Mouse (Mus musculus): ENCODE measurements at regions not wholly inside any gene's neighbourhood (a gene's known extent, or its start where the extent isn't known, plus 50 kb on each side); places are given as distances from the start of the nearest gene placed in this dataset.

DNA sequence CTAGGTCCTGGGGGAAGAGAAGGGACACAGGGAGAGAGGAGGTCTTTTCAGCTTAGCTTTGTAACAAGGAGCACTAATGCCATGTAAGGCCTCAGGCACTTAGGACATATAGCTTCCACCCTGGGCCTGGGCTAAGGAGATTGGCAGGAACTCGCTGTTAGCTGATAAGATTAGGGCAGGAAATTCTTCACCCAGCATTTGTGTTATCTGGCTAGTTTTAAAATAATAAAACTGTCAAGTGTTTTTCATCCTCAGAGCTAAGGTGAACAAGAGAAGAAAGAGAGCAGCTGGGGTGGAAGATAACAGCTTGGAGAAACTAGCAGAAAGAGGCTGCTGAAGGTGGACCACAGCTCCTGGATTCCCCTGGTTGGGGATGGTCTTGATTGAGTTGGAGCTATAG lies 111.0 kb upstream of the Slco6d1 start:
- Histone ChIP-seq H3K4me1 (no peaks in the 10 kb centered on the region), H3K27ac (no peak overlapping the region), H3K36me3 (no peaks in the 10 kb centered on the region), H3K4me2 (no peak overlapping the region), H3K4me3 (replicated peaks) (no peak overlapping the region), H3K9me3 (no peaks in the 10 kb centered on the region), H3K9ac (no peak overlapping the region), H3K27me3 (replicated peaks) (no peaks in the 10 kb centered on the region)
- WGBS: 16% methylated on average over 1 of the region's 1 CpGs
- no peak for ATAC-seq (ENCODE audit: insufficient read depth, low FRiP score, low read depth)

DNA sequence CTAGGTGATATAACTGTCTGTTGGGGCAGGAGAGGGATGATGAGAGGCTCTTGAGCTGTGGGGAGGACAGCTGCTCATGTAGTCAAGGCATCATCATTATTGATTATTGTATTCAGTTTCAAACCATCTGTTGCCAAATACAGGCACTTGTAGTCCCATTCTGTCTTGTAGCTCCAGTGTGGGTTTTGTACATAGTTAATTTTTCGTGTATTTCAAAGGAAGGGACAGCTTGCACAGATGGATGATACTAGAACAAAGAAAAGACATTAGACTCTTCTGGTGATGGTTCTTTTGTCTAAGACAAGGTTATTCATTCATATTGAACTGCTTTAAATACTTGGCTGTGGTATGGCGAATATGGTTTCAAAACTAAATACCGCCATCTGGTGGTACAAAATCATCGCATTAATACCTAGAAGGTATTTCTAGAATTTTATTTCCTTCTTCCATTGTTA lies 70.8 kb upstream of the Slco6d1 start:
- H3K27me3 ChIP-seq (replicated peaks): no peaks in the 10 kb centered on the region
- H3K4me3 ChIP-seq (replicated peaks): no peak overlapping the region
- H3K4me2 ChIP-seq: no peak overlapping the region
- H3K9me3 ChIP-seq: no peaks in the 10 kb centered on the region
- WGBS: 31% methylated on average over 4 of the region's 4 CpGs
- no peaks in the 10 kb centered on the region for H3K4me1 ChIP-seq
- ATAC-seq (ENCODE audit: insufficient read depth, low FRiP score, low read depth): no peak
- H3K27ac ChIP-seq: no peak overlapping the region
- H3K9ac ChIP-seq: no peak overlapping the region
- no peaks in the 10 kb centered on the region for H3K36me3 ChIP-seq

DNA sequence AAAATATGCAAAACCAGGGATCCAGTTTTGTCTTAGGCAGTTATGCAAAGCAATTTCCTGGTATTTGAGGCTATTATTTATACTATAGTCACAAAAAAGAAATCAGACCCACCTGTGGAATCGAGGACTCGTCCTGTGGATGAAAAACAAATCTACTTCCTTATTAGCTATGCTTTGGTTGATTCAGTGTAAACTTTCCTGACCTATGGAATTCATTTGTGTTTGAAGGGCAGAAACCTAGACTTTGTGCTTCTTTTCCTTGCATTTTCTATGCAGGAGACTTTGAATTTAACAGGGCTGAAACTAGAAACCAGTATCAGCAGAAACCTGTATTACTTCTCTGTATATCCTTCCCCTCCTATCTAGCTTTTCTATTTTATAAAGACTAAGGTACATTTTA lies 70.2 kb upstream of the Slco6d1 start:
- Histone ChIP-seq H3K4me1 (no peaks in the 10 kb centered on the region), H3K9me3 (no peaks in the 10 kb centered on the region), H3K27me3 (replicated peaks) (no peaks in the 10 kb centered on the region), H3K4me3 (replicated peaks) (no peak overlapping the region), H3K36me3 (no peaks in the 10 kb centered on the region), H3K27ac (no peak overlapping the region), H3K4me2 (no peak overlapping the region), H3K9ac (no peak overlapping the region)
- 28% methylated on average over 2 of the region's 2 CpGs for WGBS
- ATAC-seq (ENCODE audit: insufficient read depth, low FRiP score, low read depth): no peak

DNA sequence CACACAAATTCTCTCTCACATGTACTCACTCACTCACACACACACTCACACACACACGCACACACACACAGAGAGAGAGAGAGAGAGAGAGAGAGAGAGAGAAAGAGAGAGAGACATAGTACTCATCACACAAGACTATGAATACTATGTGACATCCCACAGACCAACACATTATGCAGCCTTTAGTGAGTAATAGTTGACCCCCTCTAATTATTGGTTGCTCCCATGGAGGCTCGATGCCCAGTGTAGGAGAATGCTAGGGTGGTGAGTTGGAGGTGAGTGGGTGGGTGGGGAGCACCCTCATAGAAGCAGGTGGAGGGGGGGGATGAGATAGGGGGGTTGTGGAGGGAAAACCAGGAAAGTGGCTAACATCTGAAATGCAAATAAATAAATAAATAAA lies 69.4 kb upstream of the Slco6d1 start:
- no peaks in the 10 kb centered on the region for H3K9me3 ChIP-seq
- H3K27ac ChIP-seq: no peak overlapping the region
- H3K27me3 ChIP-seq (replicated peaks): no peaks in the 10 kb centered on the region
- no peak for ATAC-seq (ENCODE audit: insufficient read depth, low FRiP score, low read depth)
- H3K36me3 ChIP-seq: no peaks in the 10 kb centered on the region
- 84% methylated on average over 2 of the region's 2 CpGs for WGBS
- H3K4me3 ChIP-seq (replicated peaks): no peak overlapping the region
- H3K4me1 ChIP-seq: no peaks in the 10 kb centered on the region
- H3K9ac ChIP-seq: no peak overlapping the region
- no peak overlapping the region for H3K4me2 ChIP-seq
